Comparison of ENCODE assay signal across 20 mouse cellular contexts in the genomic region with DNA sequence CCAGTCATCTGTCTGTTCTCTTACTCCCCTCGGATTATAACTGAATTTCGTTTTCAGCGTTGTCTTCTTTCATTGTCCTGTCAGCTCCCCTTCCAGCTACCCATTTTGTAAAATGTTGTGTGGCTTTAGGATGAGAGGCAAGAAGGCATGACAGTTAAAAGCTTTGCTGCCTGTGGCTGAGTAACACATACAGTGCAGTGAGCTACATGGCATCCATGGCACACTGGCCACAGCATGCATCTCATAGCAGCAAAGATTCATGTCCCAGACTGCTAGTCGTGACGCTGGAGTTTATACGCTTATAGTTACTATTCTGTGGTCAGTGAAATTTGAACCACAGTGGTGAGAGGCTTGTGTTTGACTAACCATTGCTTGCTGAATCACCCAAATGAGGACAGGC. TPM values are rescaled to one million over a fixed set of nuclear protein-coding genes. Genes with fewer than 3 reads are reported as not detected.
"Had no signal": no experiment of that assay in that cellular context is flagged by ENCODE, and none has a peak within 500 bp of the region (broad histone marks: within the 10 kb centered on the region; RNA-seq: fewer than 3 reads in every experiment).

No protein-coding gene starts in this region.

- H3K4me2 ChIP-seq: liver, embryonic 13.5 days; midbrain, embryonic 12.5 days; stomach, embryonic 15.5 days had no signal

- DNase-seq: kidney, adult 18-20 months; kidney, adult 9 months; kidney, postnatal 14 days; kidney, postnatal 4 days; layer of hippocampus, postnatal 36 days; liver, embryonic 13.5 days; lung, adult 2 months; lung, postnatal 14 days; lung, postnatal 4 days; retina, postnatal 1 day; right cerebral cortex, postnatal 25 days; spleen, adult 18-20 months; thymus, postnatal 25 days had no signal

- ATAC-seq: midbrain, embryonic 16.5 days had no signal

- H3K9me3 ChIP-seq: liver, embryonic 13.5 days; midbrain, embryonic 12.5 days; stomach, embryonic 15.5 days had no signal

- H3K27me3 ChIP-seq: liver, embryonic 13.5 days; midbrain, embryonic 12.5 days; stomach, embryonic 15.5 days had no signal

- H3K27ac ChIP-seq: liver, embryonic 13.5 days; midbrain, embryonic 12.5 days; stomach, embryonic 15.5 days had no signal

- H3K9ac ChIP-seq: liver, embryonic 13.5 days; midbrain, embryonic 12.5 days; stomach, embryonic 15.5 days had no signal

- H3K4me1 ChIP-seq: liver, embryonic 13.5 days; midbrain, embryonic 12.5 days had no signal

- H3K4me3 ChIP-seq: liver, embryonic 13.5 days; midbrain, embryonic 12.5 days; stomach, embryonic 15.5 days had no signal

- H3K36me3 ChIP-seq: liver, embryonic 13.5 days had no signal

RNA-seq across cellular contexts. Expression of a gene that starts 36.2 kb away (rescaled TPM):
- total RNA-seq: megakaryocyte progenitor cell, adult 5-6 weeks; megakaryocyte-erythroid progenitor cell, adult 5-6 weeks; monocyte, adult 5-6 weeks; neutrophil, adult 5-6 weeks had no signal
